Mouse (Mus musculus) cerebellum, postnatal 36 days (tissue): ENCODE measurements at regions not wholly inside any gene's neighbourhood (a gene's known extent, or its start where the extent isn't known, plus 50 kb on each side); places are given as distances from the start of the nearest gene placed in this dataset.

Experiments used
- DNase-seq, 2 experiments: peaks; one replicate each; pipeline ENCODE4 v3.0.0; 2021 to 2022; ENCODE audit warnings: mixed read lengths in 2 of 2

GRCm38 (mm10) chr15:26469901-26470383, 161.1 kb downstream of the March11 start:
- DNase-seq: peak; percentile 2 to 23

DNA sequence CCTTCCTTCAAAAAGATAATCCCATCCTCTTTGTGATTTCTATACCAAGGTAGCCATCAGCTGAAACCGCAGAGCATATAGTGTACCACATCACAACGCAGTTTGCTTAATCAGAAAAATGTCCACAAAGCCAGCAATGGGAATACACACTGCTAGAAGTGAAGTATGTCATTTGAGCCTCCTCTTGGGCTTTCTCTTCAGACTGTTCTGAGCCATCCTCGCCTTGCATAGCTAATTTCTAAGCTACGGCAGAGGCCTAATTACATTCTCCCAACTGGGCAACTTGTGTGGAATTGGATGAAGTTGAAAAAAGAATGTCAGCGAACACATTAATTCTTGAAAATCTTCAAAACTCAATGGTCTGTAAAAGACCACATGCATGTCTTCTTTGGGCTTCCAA, 178.5 kb downstream of the March11 start:
- DNase-seq: no peak
